Mouse (Mus musculus) heart, embryonic 10.5 days (tissue): ENCODE results near the gene Csmd2. TPM values are rescaled to one million over a fixed set of nuclear protein-coding genes. Genes with fewer than 3 reads are reported as not detected.

Experiments used
- DNase-seq: peaks from one replicate; pipeline ENCODE4 v3.0.0-alpha.2; 2017; ENCODE audit warnings: low spot score
- H3K27ac ChIP-seq: fragments of 300-500 bp; sonication (generic); 2 replicates; pipeline ENCODE4 v1.5.1; 2016; ENCODE audit warnings: mild to moderate bottlenecking
- H3K27me3 ChIP-seq: fragments of 300-500 bp; sonication (generic); 2 replicates; pipeline ENCODE4 v1.6.1; 2016; ENCODE audit warnings: mild to moderate bottlenecking; ENCODE audit not compliant: poor library complexity, insufficient read depth, severe bottlenecking
- H3K36me3 ChIP-seq: fragments of 300-500 bp; sonication (generic); 2 replicates; pipeline ENCODE4 v1.6.1; 2016; ENCODE audit warnings: mild to moderate bottlenecking, moderate library complexity
- H3K4me1 ChIP-seq: fragments of 300-500 bp; sonication (generic); 2 replicates; pipeline ENCODE4 v1.6.1; 2016; ENCODE audit warnings: mild to moderate bottlenecking
- H3K4me3 ChIP-seq: fragments of 300-500 bp; sonication (generic); 2 replicates; pipeline ENCODE4 v1.5.1; 2016; ENCODE audit warnings: mild to moderate bottlenecking, moderate library complexity
- H3K9me3 ChIP-seq: fragments of 300-500 bp; sonication (generic); 2 replicates; pipeline ENCODE4 v1.6.1; 2016; ENCODE audit warnings: mild to moderate bottlenecking, moderate library complexity
- WGBS: fragments of 180-500 bp; shearing (Covaris S2); methylation state at CpG from one replicate; pipeline ENCODE4 v1.1.7; 2016; 5-methylcytosine and 5-hydroxymethylcytosine counted together
- polyA plus RNA-seq: library from polyadenylated mRNA; unstranded; fragments of >200 nt; fragmentation: Nextera tagmentation; extraction: Ambion mirVana; gene quantifications from 2 replicates; pipeline ENCODE4 v1.2.1, GENCODE M21; 2016

The Csmd2 gene
- polyA plus RNA-seq, 1 experiment from 2014 or later = 0.26 TPM

DNA sequence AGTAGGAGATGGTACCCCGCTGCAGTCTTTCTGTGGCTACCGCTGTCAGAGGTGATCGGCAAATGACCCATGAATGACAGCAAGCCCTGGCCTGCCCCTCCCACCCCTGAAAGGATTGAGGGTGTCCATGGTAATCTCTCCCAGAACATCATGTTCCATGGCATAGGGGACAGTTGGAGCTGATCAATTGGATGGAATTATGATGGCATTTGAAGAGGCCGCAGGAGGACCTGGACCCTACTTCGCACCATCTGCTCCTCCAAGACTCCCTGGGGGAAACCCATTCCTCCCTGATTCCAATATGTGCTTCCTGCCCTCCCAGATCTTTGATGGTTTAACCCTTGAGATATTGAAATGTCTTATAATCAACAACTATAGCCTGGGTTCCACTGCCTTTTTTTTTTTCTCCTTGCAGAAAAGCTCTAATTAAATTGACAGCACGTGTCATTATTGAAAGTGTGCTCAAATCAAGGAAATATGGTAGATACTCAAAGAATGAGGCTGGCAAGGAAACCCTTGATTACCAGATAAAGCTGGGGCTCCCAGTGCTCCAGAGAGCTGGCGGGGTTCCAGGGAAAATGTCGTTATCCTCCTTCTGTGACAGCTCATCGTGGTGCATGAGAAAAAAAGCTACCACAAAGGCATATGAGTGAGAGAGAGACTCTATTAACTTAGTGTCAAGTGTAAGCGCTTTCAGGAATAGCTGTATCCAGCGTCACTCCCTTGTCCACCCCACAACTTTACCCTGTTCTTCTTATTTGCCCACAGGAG lies 145.4 kb downstream of the Csmd2 start:
- no peaks in the 10 kb centered on the region for H3K27me3 ChIP-seq
- H3K36me3 ChIP-seq = no peaks in the 10 kb centered on the region
- H3K4me1 ChIP-seq = no peaks in the 10 kb centered on the region
- no peaks in the 10 kb centered on the region; the same call in 1 of the 2 replicates for H3K9me3 ChIP-seq
- H3K27ac ChIP-seq = no peak overlapping the region
- 79% methylated on average over 11 of the region's 11 CpGs for WGBS
- DNase-seq = no peak
- H3K4me3 ChIP-seq = no peak overlapping the region

DNA sequence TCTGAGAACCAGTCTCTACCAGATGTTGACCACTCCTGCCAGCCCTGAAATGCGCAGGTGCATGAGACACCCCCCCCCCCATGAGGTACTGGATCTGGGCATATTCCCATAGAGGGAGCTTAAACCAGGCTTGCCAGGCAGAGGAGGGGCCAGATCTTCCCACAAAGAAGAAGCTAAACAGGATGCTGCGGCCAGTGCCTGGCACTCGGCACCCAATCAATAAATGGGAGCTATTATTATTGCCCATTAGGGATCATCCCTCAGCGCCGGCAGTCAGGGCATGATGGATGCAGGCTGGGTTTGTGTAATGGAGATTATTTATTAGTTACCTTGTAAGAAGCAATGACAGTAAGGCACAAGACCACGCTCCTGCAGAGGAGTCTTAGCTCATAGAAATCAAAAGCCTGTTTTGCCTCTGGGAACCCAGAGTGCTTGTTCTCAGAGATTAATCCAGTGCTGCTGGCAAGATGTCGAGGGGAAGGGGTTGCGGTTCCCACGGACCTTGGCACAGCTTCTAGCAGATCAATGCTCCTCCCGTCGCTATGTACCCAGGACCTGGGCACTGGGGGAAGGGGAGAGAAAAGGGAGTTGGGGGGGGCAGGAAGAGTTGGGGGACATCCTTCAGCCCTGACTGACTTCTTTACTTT lies 146.8 kb downstream of the Csmd2 start:
- Histone ChIP-seq H3K9me3 (no peaks in the 10 kb centered on the region; the same call in 1 of the 2 replicates), H3K27ac (no peak overlapping the region), H3K4me3 (no peak overlapping the region), H3K36me3 (no peaks in the 10 kb centered on the region), H3K4me1 (no peaks in the 10 kb centered on the region), H3K27me3 (no peaks in the 10 kb centered on the region)
- 81% methylated on average over 11 of the region's 11 CpGs for WGBS
- no peak for DNase-seq

DNA sequence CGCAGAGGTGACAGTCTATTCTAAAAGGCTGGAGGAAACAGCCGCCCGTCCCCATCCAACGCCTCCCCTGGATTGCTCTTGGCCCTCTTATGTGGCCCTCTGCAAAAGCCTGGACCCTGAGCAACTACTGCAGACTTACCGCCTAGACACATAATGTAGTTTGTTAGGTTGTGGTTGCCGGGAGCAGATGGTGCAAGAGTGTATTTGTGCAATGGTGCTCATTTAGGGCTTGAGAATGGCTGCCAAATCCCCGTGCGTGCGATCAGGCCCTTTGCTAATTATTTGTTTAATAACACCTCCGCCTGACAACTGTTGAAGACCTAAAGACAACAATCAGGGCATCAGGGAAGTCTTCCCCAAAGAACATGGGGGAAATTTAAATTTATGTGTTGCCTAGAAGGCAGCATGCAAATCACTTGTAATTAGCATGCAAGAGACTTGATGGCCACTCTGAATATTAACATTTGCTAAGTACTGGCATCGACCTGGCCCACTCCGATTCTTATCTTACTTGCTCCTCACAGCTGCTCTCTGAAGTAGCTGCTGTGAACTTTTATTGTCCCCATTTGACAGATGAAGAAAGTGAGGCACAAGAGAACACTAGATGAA lies 147.5 kb downstream of the Csmd2 start:
- Histone ChIP-seq H3K4me1 (no peaks in the 10 kb centered on the region), H3K27ac (no peak overlapping the region), H3K36me3 (no peaks in the 10 kb centered on the region), H3K9me3 (no peaks in the 10 kb centered on the region; the same call in 1 of the 2 replicates), H3K4me3 (no peak overlapping the region), H3K27me3 (no peaks in the 10 kb centered on the region)
- 82% methylated on average over 12 of the region's 12 CpGs for WGBS
- no peak for DNase-seq

DNA sequence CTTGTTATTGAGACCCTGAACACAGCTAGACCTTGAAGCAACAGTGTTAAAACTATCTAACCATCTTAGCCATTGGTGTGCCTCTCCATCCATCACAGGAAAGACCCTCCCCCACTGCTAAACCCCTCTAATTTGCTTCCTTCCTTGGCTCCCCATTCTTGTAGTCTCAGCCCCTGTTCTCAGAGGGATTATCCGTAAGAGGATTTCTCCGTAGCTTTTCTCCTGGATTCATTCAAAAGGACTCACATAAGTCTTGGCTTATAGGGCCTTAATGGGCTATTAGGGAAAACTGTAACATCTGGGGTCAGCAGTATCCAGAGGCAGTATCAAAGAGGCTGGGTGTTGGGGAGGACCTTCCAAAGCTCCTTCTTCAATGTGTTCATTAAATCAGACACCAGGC lies 152.3 kb downstream of the Csmd2 start:
- no peak overlapping the region for H3K4me3 ChIP-seq
- WGBS = 70% methylated on average over 2 of the region's 2 CpGs
- H3K27ac ChIP-seq = no peak overlapping the region
- H3K9me3 ChIP-seq = no peaks in the 10 kb centered on the region; the same call in 1 of the 2 replicates
- no peaks in the 10 kb centered on the region for H3K27me3 ChIP-seq
- no peak for DNase-seq
- H3K36me3 ChIP-seq = no peaks in the 10 kb centered on the region
- no peaks in the 10 kb centered on the region for H3K4me1 ChIP-seq

DNA sequence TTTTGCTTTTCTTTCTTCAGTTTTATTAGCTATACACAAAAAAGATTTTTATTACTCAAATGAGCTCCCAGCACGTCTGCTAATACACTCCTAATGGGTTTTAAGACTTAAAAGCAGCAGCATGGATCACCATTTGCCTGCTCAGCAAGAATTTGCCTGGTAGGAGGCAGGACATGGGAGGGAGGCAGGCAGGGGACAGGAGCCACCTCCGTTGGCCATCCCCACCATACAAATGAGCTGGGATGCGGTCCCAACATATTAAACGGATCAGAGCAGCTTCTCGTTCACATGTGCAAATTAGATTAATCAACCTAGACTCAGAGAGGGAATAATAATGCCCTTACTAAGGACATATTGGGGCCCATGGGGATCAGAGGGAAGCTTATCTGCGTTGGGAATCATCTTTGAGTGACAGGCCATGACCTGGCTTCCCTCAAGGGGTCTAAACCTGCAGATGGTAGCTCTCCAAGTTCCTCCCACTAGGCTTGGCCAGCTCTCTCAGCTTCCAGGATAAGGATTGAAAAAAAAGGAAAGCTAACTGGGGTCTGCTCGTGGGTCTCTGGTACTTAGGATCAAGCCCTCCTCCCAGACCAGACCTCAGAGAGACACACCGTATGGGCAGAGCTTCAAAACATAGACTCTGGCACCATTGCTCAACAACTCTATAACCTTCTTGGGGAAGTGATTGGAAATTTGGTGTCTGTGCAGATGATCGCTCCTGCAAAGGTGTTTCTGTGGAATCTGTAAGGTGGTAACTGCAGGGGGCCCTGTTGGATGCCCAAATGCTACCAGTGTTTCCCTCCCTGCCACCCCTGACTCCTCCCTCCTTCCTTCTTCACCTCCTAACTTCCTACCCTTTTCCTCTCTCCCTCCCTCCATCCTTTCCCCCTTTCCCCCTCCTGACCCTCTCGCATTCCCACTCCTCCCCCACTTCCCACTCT lies 153.8 kb downstream of the Csmd2 start:
- WGBS = 40% methylated on average over 10 of the region's 10 CpGs
- no peak overlapping the region for H3K27ac ChIP-seq
- no peak for DNase-seq
- no peaks in the 10 kb centered on the region for H3K36me3 ChIP-seq
- H3K4me1 ChIP-seq = no peaks in the 10 kb centered on the region
- no peaks in the 10 kb centered on the region for H3K27me3 ChIP-seq
- no peaks in the 10 kb centered on the region for H3K9me3 ChIP-seq
- no peak overlapping the region for H3K4me3 ChIP-seq

DNA sequence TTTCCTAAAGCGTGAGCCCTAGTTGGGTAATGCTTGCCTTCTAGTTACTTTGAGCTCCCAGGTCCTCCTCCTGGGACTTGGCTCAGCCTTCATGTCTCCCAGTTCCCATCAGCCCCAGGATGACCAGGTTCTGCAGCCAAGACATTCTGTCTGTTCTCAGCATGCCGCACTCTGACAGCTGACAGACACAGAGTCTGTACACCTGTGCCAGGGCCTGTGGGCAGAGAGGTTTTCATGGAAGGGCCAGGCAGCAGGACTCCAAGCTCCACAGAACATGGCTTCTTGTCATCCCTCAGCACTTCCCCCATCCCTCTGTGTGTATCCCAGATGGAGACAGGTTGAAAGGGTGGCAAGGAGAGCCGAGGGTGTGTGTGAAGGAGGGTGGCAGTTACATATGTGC lies 154.6 kb downstream of the Csmd2 start:
- Histone ChIP-seq H3K36me3 (no peaks in the 10 kb centered on the region), H3K27ac (no peak overlapping the region), H3K4me1 (no peaks in the 10 kb centered on the region), H3K9me3 (no peaks in the 10 kb centered on the region), H3K27me3 (no peaks in the 10 kb centered on the region), H3K4me3 (no peak overlapping the region)
- 79% methylated on average over 3 of the region's 3 CpGs for WGBS
- no peak for DNase-seq

DNA sequence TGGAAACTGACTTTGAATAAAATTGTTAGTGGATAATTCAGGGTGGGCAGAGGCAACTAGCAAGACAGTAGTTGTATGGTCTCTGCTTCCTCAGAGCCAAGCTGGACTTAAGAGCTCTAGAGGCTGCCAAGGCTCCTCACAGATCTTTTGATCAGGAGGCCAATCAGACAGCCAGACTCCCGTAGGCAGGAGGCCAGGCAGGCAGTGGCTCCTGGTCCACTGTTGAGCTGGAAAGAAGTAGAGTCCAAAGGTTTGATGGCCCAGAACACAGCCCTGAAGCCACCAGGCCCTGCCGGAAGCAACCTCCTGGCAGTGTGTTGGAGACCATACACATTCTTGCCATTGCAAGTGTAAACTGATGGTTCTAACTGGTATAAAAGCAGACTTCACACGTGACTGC lies 155.5 kb downstream of the Csmd2 start:
- WGBS = 81% methylated on average over 3 of the region's 3 CpGs
- Histone ChIP-seq H3K9me3 (no peaks in the 10 kb centered on the region), H3K27me3 (no peaks in the 10 kb centered on the region)

DNA sequence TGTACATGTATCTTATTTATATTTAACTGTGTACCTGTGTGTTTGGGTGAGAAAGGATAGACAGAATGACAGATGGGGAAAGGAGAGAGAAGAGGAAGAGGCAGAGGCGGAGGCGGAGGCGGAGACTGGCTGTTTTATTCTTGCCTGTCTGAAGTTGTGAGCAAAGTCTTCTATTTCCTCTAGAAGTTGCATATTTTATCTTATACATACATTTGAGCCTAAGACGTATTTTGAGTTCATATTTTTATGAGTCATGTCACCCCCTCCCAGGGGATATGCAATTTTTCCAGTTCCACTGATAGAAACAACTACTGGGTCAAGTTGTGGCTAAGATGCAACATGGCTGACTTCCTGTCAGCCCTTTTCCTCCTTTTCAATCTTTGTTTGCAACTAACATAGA lies 161.9 kb downstream of the Csmd2 start:
- 86% methylated on average over 4 of the region's 4 CpGs for WGBS
- H3K9me3 ChIP-seq = no peaks in the 10 kb centered on the region
- no peak overlapping the region for H3K4me3 ChIP-seq

More for the DNA sequence above, 155.5 kb downstream of the Csmd2 start:
- H3K4me3 ChIP-seq = no peak overlapping the region
- H3K36me3 ChIP-seq = no peaks in the 10 kb centered on the region
- no peak for DNase-seq
- no peak overlapping the region for H3K27ac ChIP-seq
- H3K4me1 ChIP-seq = no peaks in the 10 kb centered on the region

DNA sequence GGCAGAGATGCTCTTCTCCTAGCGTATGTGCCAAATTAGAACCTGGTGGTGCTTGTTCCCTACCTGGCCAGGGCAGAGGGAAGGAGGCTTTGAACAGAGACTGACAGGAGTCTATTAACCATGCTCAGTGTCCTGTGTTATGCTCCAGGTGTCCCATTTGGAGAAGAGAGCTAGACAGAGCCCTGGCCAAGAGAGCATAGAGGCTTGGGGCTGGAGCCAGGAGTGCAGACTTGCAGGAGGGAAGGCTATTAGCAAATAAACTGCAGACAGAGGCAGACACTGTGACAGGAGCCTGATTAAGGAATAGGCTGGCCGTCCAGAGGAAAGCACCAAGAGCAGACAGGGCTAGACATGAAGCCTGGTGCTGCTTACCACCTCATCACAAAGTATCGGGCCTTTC lies 164.4 kb downstream of the Csmd2 start:
- no peaks in the 10 kb centered on the region for H3K36me3 ChIP-seq
- no peak for DNase-seq
- no peak overlapping the region for H3K4me3 ChIP-seq
- 64% methylated on average over 3 of the region's 3 CpGs for WGBS
- H3K4me1 ChIP-seq = 0 out of 2 replicates have a peak, but pooled peaks cover 3% of the 10 kb centered on the region
- no peaks in the 10 kb centered on the region for H3K9me3 ChIP-seq
- H3K27ac ChIP-seq = no peak overlapping the region
- H3K27me3 ChIP-seq = no peaks in the 10 kb centered on the region

More for the DNA sequence above, 161.9 kb downstream of the Csmd2 start:
- no peak for DNase-seq
- no peaks in the 10 kb centered on the region for H3K27me3 ChIP-seq
- no peaks in the 10 kb centered on the region for H3K4me1 ChIP-seq
- H3K36me3 ChIP-seq = no peaks in the 10 kb centered on the region
- H3K27ac ChIP-seq = no peak overlapping the region

DNA sequence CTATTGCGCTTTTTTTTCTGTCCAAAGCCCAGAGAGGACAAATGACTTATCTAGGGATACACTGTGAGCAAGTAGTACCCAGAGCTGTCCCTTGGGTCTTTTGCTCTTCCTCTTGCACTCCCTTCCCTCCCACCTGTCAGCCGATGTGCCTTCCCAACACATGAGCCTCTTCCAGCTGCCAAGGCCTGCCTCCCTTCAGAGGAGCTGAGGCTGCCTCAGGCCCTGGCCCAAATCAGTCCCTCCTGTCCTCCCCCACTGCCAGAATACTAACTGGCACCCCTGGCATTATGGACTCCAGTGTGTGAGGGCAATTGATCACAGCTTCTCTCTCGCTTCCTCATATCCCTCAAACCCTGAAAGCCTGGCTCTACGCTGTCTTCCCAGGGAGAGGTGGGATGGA lies 165.5 kb downstream of the Csmd2 start:
- no peaks in the 10 kb centered on the region for H3K36me3 ChIP-seq
- H3K9me3 ChIP-seq = no peaks in the 10 kb centered on the region
- H3K4me3 ChIP-seq = no peak overlapping the region
- no peak for DNase-seq
- H3K27me3 ChIP-seq = no peaks in the 10 kb centered on the region
- H3K27ac ChIP-seq = no peak overlapping the region
- WGBS = 87% methylated on average over 4 of the region's 4 CpGs
- H3K4me1 ChIP-seq = 0 out of 2 replicates have a peak, but pooled peaks cover 3% of the 10 kb centered on the region

DNA sequence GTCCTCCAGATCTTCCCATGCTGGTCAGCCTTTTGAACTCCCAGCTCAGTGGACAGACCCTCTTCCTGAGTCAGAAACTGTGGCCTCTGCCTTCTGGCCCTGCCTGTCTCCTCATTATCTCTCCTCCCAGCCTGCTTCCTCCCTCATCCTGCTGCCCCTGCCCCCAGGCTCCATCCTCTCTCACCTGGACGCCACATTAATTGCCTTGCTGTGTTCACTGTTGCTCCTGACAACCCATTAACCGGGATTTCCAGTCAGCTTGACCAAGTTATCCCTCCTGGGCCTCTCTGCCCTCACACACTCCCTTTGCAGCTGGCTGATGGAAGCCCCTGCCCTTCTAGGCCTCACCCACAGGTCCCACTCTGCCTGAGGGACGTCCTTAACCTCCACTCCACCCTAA lies 167.6 kb downstream of the Csmd2 start:
- no peak for DNase-seq
- no peaks in the 10 kb centered on the region for H3K27me3 ChIP-seq
- no peaks in the 10 kb centered on the region for H3K9me3 ChIP-seq
- 0 out of 2 replicates have a peak, but pooled peaks cover 3% of the 10 kb centered on the region for H3K4me1 ChIP-seq
- WGBS = 36% methylated on average over 3 of the region's 3 CpGs
- no peak overlapping the region for H3K4me3 ChIP-seq
- no peak overlapping the region for H3K27ac ChIP-seq
- no peaks in the 10 kb centered on the region for H3K36me3 ChIP-seq

DNA sequence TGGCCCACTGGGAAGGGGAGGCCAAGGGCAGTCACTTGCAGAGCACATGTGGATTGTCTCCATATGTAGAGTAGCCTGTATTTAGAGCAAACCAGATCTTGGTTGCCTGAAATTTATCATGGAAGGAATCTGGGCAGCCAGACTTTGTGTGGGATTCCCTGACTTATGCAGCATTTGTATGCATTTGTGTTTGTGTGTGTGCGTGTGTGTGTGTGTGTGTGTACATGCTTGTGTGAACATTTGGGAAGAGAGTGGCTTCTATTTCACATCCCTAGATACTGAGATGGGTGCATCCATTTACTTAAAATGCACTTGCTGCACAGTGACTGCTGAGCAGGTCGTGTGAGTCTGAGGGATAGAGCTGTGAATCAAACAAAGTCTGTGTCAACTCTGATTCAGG lies 173.0 kb downstream of the Csmd2 start:
- no peaks in the 10 kb centered on the region for H3K9me3 ChIP-seq
- peaks cover 17% of the 10 kb centered on the region for H3K4me1 ChIP-seq
- DNase-seq = no peak
- 68% methylated on average over 2 of the region's 2 CpGs for WGBS
- H3K27ac ChIP-seq = no peak overlapping the region
- H3K27me3 ChIP-seq = no peaks in the 10 kb centered on the region
- H3K4me3 ChIP-seq = no peak overlapping the region
- no peaks in the 10 kb centered on the region for H3K36me3 ChIP-seq
